Mouse (Mus musculus) heart, embryonic 16.5 days (tissue): Measurements from ENCODE around the gene Gpr12. TPM values are rescaled to one million over a fixed set of nuclear protein-coding genes. Genes with fewer than 3 reads are reported as not detected.
A peak's percentile ranks its signal among the peaks of the same experiment; 100 is the strongest.

Experiments
- ATAC-seq: fragments of 200-750 bp; cut with Nextera tagmentation; replicated peaks from 2 replicates; pipeline ENCODE4 v1.8.0; 2017; ENCODE audit warnings: moderate number of reproducible peaks; ENCODE audit not compliant: insufficient read depth, low FRiP score; ENCODE audit errors: extremely low read depth
- H3K27ac ChIP-seq: fragments of 300-500 bp; sonication (generic); 2 replicates; pipeline ENCODE4 v1.5.1; 2014; ENCODE audit warnings: mild to moderate bottlenecking, low read length, control low read depth, moderate library complexity
- H3K27me3 ChIP-seq: fragments of 300-500 bp; sonication (generic); 2 replicates; pipeline ENCODE4 v1.6.1; 2014; ENCODE audit warnings: low read length, mixed read lengths; ENCODE audit not compliant: control insufficient read depth, insufficient read depth
- H3K36me3 ChIP-seq: fragments of 300-500 bp; sonication (generic); 2 replicates; pipeline ENCODE4 v1.6.1; 2014; ENCODE audit not compliant: control insufficient read depth, insufficient read depth
- H3K4me1 ChIP-seq: fragments of 300-500 bp; sonication (generic); 2 replicates; pipeline ENCODE4 v1.6.1; 2014; ENCODE audit warnings: low read length, mixed read lengths; ENCODE audit not compliant: control insufficient read depth, insufficient read depth
- H3K4me2 ChIP-seq: fragments of 300-500 bp; sonication (generic); 2 replicates; pipeline ENCODE4 v1.6.1; 2014; ENCODE audit warnings: low read depth, mild to moderate bottlenecking, control low read depth, low read length
- H3K4me3 ChIP-seq: fragments of 300-500 bp; sonication (generic); 2 replicates; pipeline ENCODE4 v1.5.1; 2014; ENCODE audit warnings: mild to moderate bottlenecking, control low read depth, low read length
- H3K9ac ChIP-seq: fragments of 300-500 bp; sonication (generic); 2 replicates; pipeline ENCODE4 v1.6.1; 2014; ENCODE audit warnings: low read length, control low read depth
- H3K9me3 ChIP-seq: fragments of 300-500 bp; sonication (generic); replicated peaks from 2 replicates; pipeline ENCODE4 v1.6.1; 2016; ENCODE audit warnings: low read length; ENCODE audit not compliant: control insufficient read depth
- WGBS: fragments of 180-500 bp; shearing (Covaris S2); extraction: QIAGEN DNeasy Blood & Tissue Kit; methylation state at CpG from one replicate; pipeline ENCODE4 v1.1.7; 2014; 5-methylcytosine and 5-hydroxymethylcytosine counted together
- polyA plus RNA-seq: library from polyadenylated mRNA; unstranded; fragments of >200 nt; fragmentation: Nextera tagmentation; extraction: Ambion mirVana; gene quantifications from 2 replicates; pipeline ENCODE4 v1.2.1, GENCODE M21; 2015

Gene Gpr12
- not detected in 2 replicates for polyA plus RNA-seq

- H3K4me2 ChIP-seq: peak within 1 kb of the TSS; percentile 75
- H3K4me1 ChIP-seq: no peaks in the 10 kb centered on the region
- H3K27ac ChIP-seq: no peak within 1 kb of the TSS
- no peaks in the 10 kb centered on the region for H3K9me3 ChIP-seq
- H3K9ac ChIP-seq: no peak within 1 kb of the TSS
- peak within 1 kb of the TSS; percentile 48 for H3K4me3 ChIP-seq
- ATAC-seq: no peak
- peaks cover 42% of the 10 kb centered on the region for H3K27me3 ChIP-seq
- WGBS: 1% methylated on average over 61 of the region's 64 CpGs
- no peaks in the 10 kb centered on the region for H3K36me3 ChIP-seq
Measured at GRCm38 (mm10) chr5:146584478-146585306, at the start of gene Gpr12. Gpr12 (minus strand) TSS chr5:146585239.

DNA sequence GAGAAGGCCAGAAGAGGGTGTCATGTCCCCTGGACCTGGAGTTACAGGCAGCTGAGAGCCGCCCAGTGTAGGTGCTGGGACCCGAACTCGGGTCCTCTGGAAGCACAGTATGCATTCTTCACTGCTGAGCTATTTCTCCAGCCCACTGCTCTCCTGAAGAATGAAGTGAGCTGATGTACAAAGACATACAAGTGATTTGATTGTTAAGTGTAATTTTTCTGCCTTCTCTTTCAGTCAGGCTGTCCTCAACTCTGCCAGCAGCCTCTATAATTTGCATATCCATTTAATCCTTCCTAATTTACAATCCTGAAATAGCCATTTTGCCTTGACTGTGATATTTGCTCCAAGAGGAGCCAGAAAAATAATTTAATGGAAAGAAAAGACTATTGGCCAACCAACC is 46.6 kb upstream of the Gpr12 start:
- Histone ChIP-seq H3K4me1 (no peaks in the 10 kb centered on the region), H3K4me3 (no peak overlapping the region), H3K9ac (no peak overlapping the region), H3K4me2 (no peak overlapping the region), H3K27ac (no peak overlapping the region), H3K27me3 (0 out of 2 replicates have a peak, but pooled peaks cover 2% of the 10 kb centered on the region), H3K36me3 (no peaks in the 10 kb centered on the region), H3K9me3 (no peaks in the 10 kb centered on the region)
- 67% methylated on average over 3 of the region's 3 CpGs for WGBS
- no peak for ATAC-seq

DNA sequence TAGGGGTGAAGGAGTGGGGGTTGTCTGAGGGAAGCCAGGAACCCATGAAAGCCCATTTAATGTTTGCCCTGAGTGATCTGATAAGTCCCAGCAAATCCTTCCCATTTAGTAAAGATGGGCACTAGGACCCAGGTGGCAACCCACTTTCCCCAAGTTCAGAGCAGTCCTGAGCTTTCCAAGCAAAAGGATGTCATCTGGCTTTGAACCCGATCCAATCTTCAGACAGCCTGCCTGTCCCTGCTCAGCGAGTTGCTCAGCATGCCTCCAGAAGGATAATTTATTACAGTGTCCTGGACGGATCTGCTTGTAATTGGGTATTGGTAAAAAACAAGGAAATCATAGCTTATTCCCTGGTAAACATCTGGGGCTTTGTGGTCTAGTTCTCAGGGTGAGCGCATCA is 45.9 kb upstream of the Gpr12 start:
- H3K27me3 ChIP-seq: 0 out of 2 replicates have a peak, but pooled peaks cover 2% of the 10 kb centered on the region
- no peak overlapping the region for H3K4me3 ChIP-seq
- H3K27ac ChIP-seq: no peak overlapping the region
- ATAC-seq: no peak
- no peak overlapping the region for H3K4me2 ChIP-seq
- no peaks in the 10 kb centered on the region for H3K4me1 ChIP-seq
- H3K9ac ChIP-seq: no peak overlapping the region
- H3K9me3 ChIP-seq: no peaks in the 10 kb centered on the region
- H3K36me3 ChIP-seq: no peaks in the 10 kb centered on the region
- 35% methylated on average over 4 of the region's 4 CpGs for WGBS

DNA sequence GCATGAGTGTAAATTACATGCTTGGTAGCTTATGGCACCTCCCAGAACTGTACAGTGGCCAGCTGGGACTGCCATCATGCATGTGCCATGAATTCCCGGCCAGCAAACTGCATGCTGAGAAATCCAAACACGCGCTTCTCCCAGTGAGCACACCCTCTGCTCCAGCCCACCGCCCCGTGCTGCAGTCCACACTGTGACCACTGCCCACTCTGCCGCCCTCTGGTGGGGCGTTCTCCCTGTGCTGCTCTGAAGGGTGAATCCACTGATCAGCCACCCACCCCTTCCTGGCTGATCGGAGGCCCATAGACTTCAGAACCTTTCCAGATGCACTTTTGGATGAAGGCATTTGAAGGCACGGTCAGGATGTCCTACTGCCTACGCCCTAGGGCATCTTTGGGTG is 44.6 kb upstream of the Gpr12 start:
- Histone ChIP-seq H3K27ac (no peak overlapping the region), H3K36me3 (no peaks in the 10 kb centered on the region), H3K4me1 (no peaks in the 10 kb centered on the region), H3K9ac (no peak overlapping the region), H3K4me3 (no peak overlapping the region), H3K4me2 (no peak overlapping the region), H3K27me3 (0 out of 2 replicates have a peak, but pooled peaks cover 2% of the 10 kb centered on the region), H3K9me3 (no peaks in the 10 kb centered on the region)
- WGBS: 71% methylated on average over 10 of the region's 10 CpGs
- no peak for ATAC-seq

DNA sequence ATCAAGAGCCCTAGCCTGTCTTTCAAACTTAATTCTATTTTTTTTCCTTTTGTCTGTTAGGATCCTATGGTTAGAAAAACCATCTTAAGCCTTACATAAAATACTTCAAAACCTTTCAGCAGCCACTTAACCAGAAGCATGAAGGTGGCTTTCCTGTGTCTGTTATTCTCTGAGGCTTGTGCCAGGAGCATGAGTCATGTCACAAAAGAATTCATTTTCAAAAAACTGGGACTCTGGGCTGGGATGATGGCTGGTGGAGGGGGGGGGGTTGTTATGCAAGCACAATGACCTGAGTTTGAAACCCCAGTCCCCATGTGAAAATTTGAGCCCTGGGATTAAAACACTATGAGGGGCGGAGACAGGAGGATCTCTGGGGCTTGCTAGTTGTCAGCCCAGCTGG is 43.8 kb upstream of the Gpr12 start:
- Histone ChIP-seq H3K4me1 (no peaks in the 10 kb centered on the region), H3K36me3 (no peaks in the 10 kb centered on the region), H3K4me2 (no peak overlapping the region), H3K9me3 (no peaks in the 10 kb centered on the region), H3K27ac (no peak overlapping the region), H3K9ac (no peak overlapping the region), H3K4me3 (no peak overlapping the region), H3K27me3 (0 out of 2 replicates have a peak, but pooled peaks cover 2% of the 10 kb centered on the region)
- ATAC-seq: no peak
- WGBS: 87% methylated on average over 1 of the region's 1 CpGs

- Histone ChIP-seq H3K36me3 (no peaks in the 10 kb centered on the region), H3K4me3 (no peak overlapping the region), H3K4me1 (no peaks in the 10 kb centered on the region), H3K27me3 (0 out of 2 replicates have a peak, but pooled peaks cover 2% of the 10 kb centered on the region), H3K9me3 (no peaks in the 10 kb centered on the region), H3K4me2 (no peak overlapping the region), H3K9ac (no peak overlapping the region), H3K27ac (no peak overlapping the region)
- ATAC-seq: no peak
- WGBS: 60% methylated on average over 5 of the region's 5 CpGs
Measured at GRCm38 (mm10) chr5:146627901-146628300, 42.9 kb upstream of the Gpr12 start.

DNA sequence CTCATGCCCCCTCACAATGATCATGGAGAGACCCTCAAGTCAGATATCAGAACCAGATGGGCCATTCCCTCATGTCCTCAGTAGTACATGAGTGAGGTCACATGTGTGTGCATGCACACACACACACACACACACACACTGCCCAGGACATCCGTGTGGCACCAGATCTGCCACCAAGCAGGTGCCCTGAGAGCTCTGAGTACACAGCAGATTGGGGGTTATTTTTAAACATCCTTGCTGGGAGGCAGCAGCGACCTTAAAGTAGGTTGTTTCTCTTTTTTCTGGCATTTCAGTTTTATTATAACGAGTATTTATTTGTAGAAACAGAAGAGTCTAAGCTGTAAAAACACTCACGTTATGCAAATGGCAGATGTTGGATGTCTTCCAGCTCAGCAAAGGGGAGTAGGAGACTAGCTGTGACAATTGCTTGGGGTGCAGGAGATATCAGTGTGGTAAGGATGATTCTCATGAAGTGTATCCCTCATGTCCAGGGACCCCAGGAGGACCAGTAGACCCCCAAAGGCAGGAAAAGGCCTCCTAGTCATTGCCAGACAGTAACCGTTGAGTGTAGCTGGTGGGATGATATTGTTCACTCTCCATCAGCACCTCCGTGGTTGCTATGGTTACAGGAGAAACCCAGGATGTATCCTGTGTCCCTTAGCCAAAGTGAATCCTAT is 40.7 kb upstream of the Gpr12 start:
- 67% methylated on average over 6 of the region's 6 CpGs for WGBS
- 0 out of 2 replicates have a peak, but pooled peaks cover 2% of the 10 kb centered on the region for H3K27me3 ChIP-seq
- no peaks in the 10 kb centered on the region for H3K36me3 ChIP-seq
- H3K4me3 ChIP-seq: no peak overlapping the region
- H3K4me1 ChIP-seq: no peaks in the 10 kb centered on the region
- no peaks in the 10 kb centered on the region for H3K9me3 ChIP-seq
- H3K9ac ChIP-seq: no peak overlapping the region
- no peak overlapping the region for H3K4me2 ChIP-seq
- no peak overlapping the region for H3K27ac ChIP-seq
- no peak for ATAC-seq

- no peaks in the 10 kb centered on the region for H3K36me3 ChIP-seq
- no peaks in the 10 kb centered on the region for H3K4me1 ChIP-seq
- H3K9ac ChIP-seq: no peak overlapping the region
- ATAC-seq: no peak
- no peak overlapping the region for H3K4me2 ChIP-seq
- no peak overlapping the region for H3K27ac ChIP-seq
- H3K9me3 ChIP-seq: 0 out of 2 replicates have a peak, but pooled peaks cover 2% of the 10 kb centered on the region
- WGBS: 76% methylated on average over 7 of the region's 7 CpGs
- no peak overlapping the region for H3K4me3 ChIP-seq
- H3K27me3 ChIP-seq: no peaks in the 10 kb centered on the region
Measured at GRCm38 (mm10) chr5:146611830-146612229, 26.8 kb upstream of the Gpr12 start.

- no peaks in the 10 kb centered on the region for H3K27me3 ChIP-seq
- H3K9me3 ChIP-seq: 0 out of 2 replicates have a peak, but pooled peaks cover 2% of the 10 kb centered on the region
- H3K27ac ChIP-seq: no peak overlapping the region
- no peak overlapping the region for H3K4me3 ChIP-seq
- H3K36me3 ChIP-seq: no peaks in the 10 kb centered on the region
- no peak for ATAC-seq
- H3K9ac ChIP-seq: no peak overlapping the region
- WGBS: 24% methylated on average over 8 of the region's 8 CpGs
- no peak overlapping the region for H3K4me2 ChIP-seq
- no peaks in the 10 kb centered on the region for H3K4me1 ChIP-seq
Measured at GRCm38 (mm10) chr5:146611009-146611408, 26.0 kb upstream of the Gpr12 start.
